Mouse (Mus musculus) kidney, embryonic 16.5 days (tissue): ENCODE data around the gene Mgat4e. TPM values are rescaled to one million over a fixed set of nuclear protein-coding genes. Genes with fewer than 3 reads are reported as not detected.

Experiments
- ATAC-seq: fragments of 200-750 bp; cut with Nextera tagmentation; 2 replicates; pipeline ENCODE4 v1.8.0; 2017; ENCODE audit warnings: moderate TSS enrichment; ENCODE audit not compliant: low FRiP score, low TSS enrichment
- H3K27ac ChIP-seq: fragments of 300-500 bp; sonication (generic); 2 replicates; pipeline ENCODE4 v1.5.1; 2014; ENCODE audit warnings: low read length
- H3K27me3 ChIP-seq: fragments of 300-500 bp; sonication (generic); 2 replicates; pipeline ENCODE4 v1.6.1; 2014; ENCODE audit warnings: low read length, control low read depth, mixed read lengths; ENCODE audit not compliant: insufficient read depth
- H3K36me3 ChIP-seq: fragments of 300-500 bp; sonication (generic); 2 replicates; pipeline ENCODE4 v1.6.1; 2014; ENCODE audit warnings: low read length, control low read depth, mixed read lengths; ENCODE audit not compliant: insufficient read depth
- H3K4me1 ChIP-seq: fragments of 300-500 bp; sonication (generic); 2 replicates; pipeline ENCODE4 v1.6.1; 2014; ENCODE audit warnings: low read length, control low read depth, mixed read lengths; ENCODE audit not compliant: insufficient read depth
- H3K4me2 ChIP-seq: fragments of 300-500 bp; sonication (generic); replicated peaks from 2 replicates; pipeline ENCODE4 v1.6.1; 2014; ENCODE audit warnings: low read depth, low read length
- H3K4me3 ChIP-seq: fragments of 300-500 bp; sonication (generic); 2 replicates; pipeline ENCODE4 v1.5.1; 2014; ENCODE audit warnings: mild to moderate bottlenecking, low read length
- H3K9ac ChIP-seq: fragments of 300-500 bp; sonication (generic); replicated peaks from 2 replicates; pipeline ENCODE4 v1.6.1; 2014; ENCODE audit warnings: low read length
- H3K9me3 ChIP-seq: fragments of 300-500 bp; sonication (generic); 2 replicates; pipeline ENCODE4 v1.6.1; 2016; ENCODE audit warnings: low read length, control low read depth
- WGBS: fragments of 180-500 bp; shearing (Covaris S2); extraction: QIAGEN DNeasy Blood & Tissue Kit; methylation state at CpG from one replicate; pipeline ENCODE4 v1.1.7; 2014; 5-methylcytosine and 5-hydroxymethylcytosine counted together
- polyA plus RNA-seq: library from polyadenylated mRNA; unstranded; fragments of >200 nt; fragmentation: Nextera tagmentation; extraction: Ambion mirVana; gene quantifications from 2 replicates; pipeline ENCODE4 v1.2.1, GENCODE M21; 2015

Gene Mgat4e
- polyA plus RNA-seq, 1 experiment from 2014 or later: not detected

DNA sequence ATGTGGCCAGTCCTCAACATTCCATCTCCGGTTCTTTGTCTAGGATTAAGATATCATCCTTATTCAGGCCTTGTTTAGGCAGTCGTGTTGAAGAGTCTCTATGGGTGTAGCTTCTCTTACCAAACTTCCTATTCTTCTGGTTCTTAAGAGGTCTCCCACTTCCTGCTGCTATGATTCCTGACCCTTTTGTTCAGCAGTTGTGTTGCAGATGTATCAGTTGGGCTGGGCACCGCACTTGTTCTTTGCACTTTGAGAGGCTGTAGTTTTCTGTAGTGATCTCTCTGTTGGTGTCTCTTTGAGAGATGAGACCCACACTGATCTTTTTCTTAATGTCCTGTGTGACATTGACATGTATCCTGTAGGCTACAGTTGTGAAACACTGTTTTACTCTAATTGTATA is 21.1 kb upstream of the Mgat4e start:
- Histone ChIP-seq H3K36me3 (no peaks in the 10 kb centered on the region), H3K9ac (no peak overlapping the region), H3K4me1 (peaks cover 8% of the 10 kb centered on the region), H3K9me3 (no peaks in the 10 kb centered on the region), H3K4me3 (no peak overlapping the region), H3K27ac (no peak overlapping the region), H3K27me3 (no peaks in the 10 kb centered on the region), H3K4me2 (no peak overlapping the region)
- ATAC-seq: no peak
- WGBS: 80% methylated on average over 3 of the region's 3 CpGs

DNA sequence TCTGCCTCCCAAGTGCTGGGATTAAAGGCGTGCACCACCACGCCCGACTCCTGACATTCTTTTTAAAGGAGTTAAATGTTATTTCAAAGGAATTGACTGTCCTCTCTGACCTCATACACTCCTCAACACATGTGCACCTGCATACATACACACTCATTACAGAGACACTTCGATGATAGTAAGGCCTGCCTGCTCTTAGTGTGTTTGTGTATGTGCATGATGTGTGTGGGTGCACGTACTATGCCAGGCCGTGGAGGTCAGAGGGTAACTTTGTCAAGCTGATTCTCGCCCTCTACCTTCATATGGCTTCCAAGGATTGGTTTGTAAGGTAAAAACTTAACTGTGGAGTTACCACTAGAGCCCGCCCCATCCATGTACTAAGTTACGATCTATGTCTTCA is 20.7 kb upstream of the Mgat4e start:
- Histone ChIP-seq H3K27ac (no peak overlapping the region), H3K4me3 (no peak overlapping the region), H3K36me3 (no peaks in the 10 kb centered on the region), H3K27me3 (no peaks in the 10 kb centered on the region), H3K9me3 (no peaks in the 10 kb centered on the region), H3K9ac (no peak overlapping the region), H3K4me1 (peaks cover 12% of the 10 kb centered on the region), H3K4me2 (no peak overlapping the region)
- WGBS: 91% methylated on average over 9 of the region's 9 CpGs
- ATAC-seq: no peak

DNA sequence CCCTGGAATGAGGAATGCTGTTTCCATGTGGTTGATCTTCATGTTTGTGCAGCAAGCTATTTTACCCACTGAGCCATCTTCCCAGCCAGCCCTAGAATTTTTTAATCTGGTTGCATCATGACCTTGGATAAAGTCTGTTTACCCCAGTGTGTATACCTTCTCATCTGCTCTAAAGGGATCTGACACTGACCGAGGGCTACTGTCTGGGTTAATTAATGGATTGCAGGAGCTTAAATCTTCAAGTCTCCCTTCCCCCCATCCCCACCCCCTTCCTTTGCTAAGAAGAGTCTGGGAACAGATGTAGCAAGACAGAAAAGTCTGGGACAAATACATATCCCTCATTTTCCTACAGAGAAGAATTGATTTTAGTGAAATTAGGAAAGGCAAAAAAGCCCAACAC is 18.0 kb upstream of the Mgat4e start:
- H3K4me3 ChIP-seq: no peak overlapping the region
- no peak overlapping the region for H3K4me2 ChIP-seq
- H3K27me3 ChIP-seq: no peaks in the 10 kb centered on the region
- H3K27ac ChIP-seq: no peak overlapping the region
- no peak overlapping the region for H3K9ac ChIP-seq
- 30% methylated on average over 1 of the region's 1 CpGs for WGBS
- H3K4me1 ChIP-seq: peaks cover 18% of the 10 kb centered on the region
- no peak for ATAC-seq
- no peaks in the 10 kb centered on the region for H3K36me3 ChIP-seq
- H3K9me3 ChIP-seq: no peaks in the 10 kb centered on the region

DNA sequence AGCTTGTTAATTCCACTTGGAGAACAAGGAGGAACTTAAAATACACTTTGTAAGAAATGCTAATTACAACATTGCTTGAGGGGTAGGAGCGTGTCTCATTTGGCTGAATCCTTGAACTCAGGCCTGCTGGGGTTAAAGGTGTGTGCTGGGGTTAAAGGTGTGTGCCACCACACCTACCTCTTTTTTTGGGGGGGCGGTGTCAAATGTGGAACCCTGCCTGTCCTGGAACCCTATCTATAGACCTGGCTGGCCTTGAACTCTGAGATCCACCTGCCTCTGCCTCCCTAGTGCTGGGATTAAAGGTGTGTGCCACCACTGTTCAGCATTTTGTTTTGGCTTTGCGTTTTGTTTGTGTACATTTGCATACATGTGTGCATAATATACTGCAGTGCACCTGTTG is 14.2 kb upstream of the Mgat4e start:
- no peak overlapping the region for H3K27ac ChIP-seq
- H3K36me3 ChIP-seq: no peaks in the 10 kb centered on the region
- H3K4me3 ChIP-seq: no peak overlapping the region
- H3K9me3 ChIP-seq: no peaks in the 10 kb centered on the region
- no peak overlapping the region for H3K4me2 ChIP-seq
- ATAC-seq: no peak
- H3K4me1 ChIP-seq: peaks cover 30% of the 10 kb centered on the region
- whole genome bisulfite sequencing: 91% methylated on average over 3 of the region's 3 CpGs
- H3K9ac ChIP-seq: no peak overlapping the region
- no peaks in the 10 kb centered on the region for H3K27me3 ChIP-seq

DNA sequence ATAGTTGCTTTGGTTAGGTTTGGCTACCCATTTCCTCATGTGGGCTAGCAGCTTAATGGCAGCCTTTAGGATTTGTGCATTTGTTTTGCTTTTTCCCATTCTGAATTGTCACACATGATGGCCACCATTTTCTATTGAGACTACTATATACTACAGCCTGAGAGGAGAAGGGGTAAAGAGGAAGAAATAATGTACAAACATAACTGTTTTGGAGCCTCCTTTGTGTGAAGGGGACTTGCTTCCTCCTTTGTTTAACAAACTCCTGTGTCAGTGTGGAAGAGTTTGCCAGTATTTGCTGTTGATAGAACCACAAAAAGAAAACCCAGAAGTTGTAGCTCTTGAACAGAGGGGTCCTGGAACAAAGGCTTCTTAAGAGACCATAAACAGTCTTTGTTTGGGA is 13.0 kb upstream of the Mgat4e start:
- no peak for ATAC-seq
- 0 out of 2 replicates have a peak overlapping the region, but pooled peaks have one; percentile 26 for H3K27ac ChIP-seq
- H3K36me3 ChIP-seq: no peaks in the 10 kb centered on the region
- H3K9ac ChIP-seq: peak overlapping the region; percentile 46
- peak overlapping the region; percentile 100; the same call in 1 of the 2 replicates for H3K4me3 ChIP-seq
- H3K9me3 ChIP-seq: no peaks in the 10 kb centered on the region
- peaks cover 32% of the 10 kb centered on the region for H3K4me1 ChIP-seq
- no peaks in the 10 kb centered on the region for H3K27me3 ChIP-seq
- H3K4me2 ChIP-seq: peak overlapping the region; percentile 76

DNA sequence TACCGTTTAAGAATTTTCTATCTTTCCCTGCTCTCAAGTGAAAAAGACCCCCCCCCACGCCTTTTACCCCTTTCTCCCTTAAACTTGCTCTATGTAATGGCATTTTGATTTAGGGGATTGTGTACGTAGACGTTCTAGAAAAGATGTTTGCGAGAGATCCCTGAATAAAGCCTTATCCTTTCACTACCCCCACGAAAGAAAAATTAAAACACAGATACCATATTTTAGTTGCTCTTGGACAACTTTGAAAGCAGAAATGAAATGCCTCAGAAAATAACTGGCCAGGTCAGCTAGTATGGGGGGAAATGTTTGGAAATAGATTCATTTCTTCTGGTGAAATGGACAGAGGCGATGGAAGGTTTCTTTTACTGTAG is 12.3 kb upstream of the Mgat4e start:
- whole genome bisulfite sequencing: 9% methylated on average over 7 of the region's 7 CpGs

DNA sequence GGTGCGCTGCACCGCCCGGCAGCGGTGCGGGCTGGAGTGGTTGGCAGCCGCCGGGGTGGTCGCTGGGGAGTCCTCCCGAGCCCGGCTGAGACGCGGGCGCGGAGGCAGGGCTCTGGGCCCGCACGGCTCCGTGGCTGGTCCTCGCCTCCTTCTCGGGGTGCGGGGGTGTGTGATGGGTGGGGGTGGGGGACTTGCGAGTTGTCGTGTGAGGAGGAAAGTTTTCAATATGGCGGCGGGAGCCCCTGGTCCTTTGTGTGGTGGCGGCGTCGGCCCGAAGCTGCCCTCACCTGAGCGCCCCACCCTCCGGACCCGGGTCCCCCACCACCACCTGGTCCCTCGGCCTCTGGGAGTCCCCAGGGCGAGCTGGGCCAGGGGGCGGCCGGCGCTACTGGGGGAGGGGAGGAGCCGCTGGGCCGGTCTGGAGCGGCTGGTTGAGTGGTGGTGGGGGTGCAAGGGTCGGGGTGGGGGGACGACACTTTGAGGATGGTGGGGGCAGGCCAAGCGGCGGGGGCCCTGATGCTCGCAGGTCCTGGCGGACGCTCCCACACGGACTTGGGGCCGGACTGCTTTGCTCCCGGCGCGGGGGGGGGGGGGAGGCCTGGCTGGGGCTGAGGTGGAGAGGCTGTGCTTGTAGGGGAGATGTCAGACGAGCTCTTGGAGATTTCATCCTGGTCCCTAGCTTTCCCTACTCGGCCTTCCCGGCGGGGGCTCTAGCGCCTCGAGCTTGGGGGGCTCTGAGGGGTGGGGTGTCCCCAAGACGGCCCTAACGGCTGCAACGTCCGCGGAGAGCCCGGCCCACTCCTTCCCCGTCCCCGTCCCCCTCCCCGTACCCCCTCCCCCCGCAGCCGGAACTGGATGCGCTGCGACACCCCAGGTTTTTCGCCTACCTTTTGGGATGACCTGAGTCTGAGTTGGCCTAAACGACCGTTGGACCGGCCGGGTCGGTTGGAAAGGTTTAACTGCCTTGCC is 11.6 kb upstream of the Mgat4e start:
- H3K9me3 ChIP-seq: no peaks in the 10 kb centered on the region
- no peaks in the 10 kb centered on the region for H3K36me3 ChIP-seq
- peak overlapping the region; percentile 89 for H3K27ac ChIP-seq
- peak overlapping the region; percentile 76 for H3K4me2 ChIP-seq
- peak overlapping the region; percentile 99 for H3K9ac ChIP-seq
- H3K4me1 ChIP-seq: peaks cover 34% of the 10 kb centered on the region
- H3K27me3 ChIP-seq: no peaks in the 10 kb centered on the region
- peak overlapping the region; percentile 100 for H3K4me3 ChIP-seq
- 0 out of 2 replicates have a peak, but pooled peaks have one; percentile 28 for ATAC-seq
- under 1% methylated on average over 54 of the region's 76 CpGs for WGBS

More for the DNA sequence above, 12.3 kb upstream of the Mgat4e start:
- no peaks in the 10 kb centered on the region for H3K27me3 ChIP-seq
- H3K36me3 ChIP-seq: no peaks in the 10 kb centered on the region
- H3K9me3 ChIP-seq: no peaks in the 10 kb centered on the region
- H3K27ac ChIP-seq: peak overlapping the region; percentile 89
- peak overlapping the region; percentile 100 for H3K4me3 ChIP-seq
- ATAC-seq: no peak
- peak overlapping the region; percentile 99 for H3K9ac ChIP-seq
- peaks cover 36% of the 10 kb centered on the region for H3K4me1 ChIP-seq
- H3K4me2 ChIP-seq: peak overlapping the region; percentile 76

DNA sequence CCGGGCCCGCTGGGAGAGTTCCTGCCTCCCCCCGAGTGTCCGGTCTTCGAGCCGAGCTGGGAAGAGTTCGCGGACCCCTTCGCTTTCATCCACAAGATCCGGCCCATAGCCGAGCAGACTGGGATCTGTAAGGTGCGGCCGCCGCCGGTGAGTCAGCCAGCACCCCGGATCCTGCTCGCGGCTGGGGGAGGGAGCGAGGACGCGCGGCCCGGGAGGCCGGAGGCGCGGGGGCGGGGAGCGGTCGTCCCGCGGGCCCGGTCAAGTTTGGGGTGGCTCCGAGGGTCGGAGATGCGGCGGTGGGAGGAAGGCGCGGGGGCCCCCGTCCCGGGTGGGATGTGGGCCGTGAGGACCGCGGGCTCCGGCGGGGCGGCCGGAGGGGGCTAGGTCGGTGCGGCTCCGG is 10.9 kb upstream of the Mgat4e start:
- 0 out of 2 replicates have a peak, but pooled peaks have one; percentile 8 for ATAC-seq
- H3K36me3 ChIP-seq: no peaks in the 10 kb centered on the region
- H3K9ac ChIP-seq: peak overlapping the region; percentile 99
- 0% methylated on average over 33 of the region's 50 CpGs for WGBS
- H3K4me1 ChIP-seq: peaks cover 34% of the 10 kb centered on the region
- H3K4me2 ChIP-seq: peak overlapping the region; percentile 76
- H3K27me3 ChIP-seq: no peaks in the 10 kb centered on the region
- peak overlapping the region; percentile 100 for H3K4me3 ChIP-seq
- H3K27ac ChIP-seq: peak overlapping the region; percentile 89
- no peaks in the 10 kb centered on the region for H3K9me3 ChIP-seq

DNA sequence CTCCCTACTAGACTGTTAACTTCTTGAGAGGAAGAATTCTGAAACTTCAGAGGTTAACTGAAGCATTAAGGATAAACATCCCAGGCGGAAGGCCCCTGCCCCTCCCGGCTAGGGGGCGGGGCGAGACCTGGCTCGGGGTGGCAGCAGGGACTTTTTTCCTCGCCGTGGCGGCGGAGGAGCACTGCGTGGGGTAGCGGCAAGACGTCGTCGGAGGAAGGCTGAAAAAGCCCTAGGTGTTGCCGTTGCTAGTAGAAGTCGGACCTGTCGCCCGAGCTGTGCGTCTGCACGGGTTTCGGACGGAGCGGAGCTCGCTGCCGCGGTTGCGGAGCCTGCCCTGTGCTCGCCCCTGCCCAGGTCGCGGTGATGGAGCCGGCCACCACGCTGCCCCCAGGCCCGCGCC is 10.5 kb upstream of the Mgat4e start, which contains the start of gene Kdm5b:
Gene Kdm5b, plus strand, starts transcription at position 196 of the 400 bp plus-strand sequence.
- H3K4me3 ChIP-seq: peak within 1 kb of the TSS; percentile 100
- 0 out of 2 replicates have a peak, but pooled peaks have one; percentile 7 for ATAC-seq
- under 1% methylated on average over 34 of the region's 34 CpGs for WGBS

DNA sequence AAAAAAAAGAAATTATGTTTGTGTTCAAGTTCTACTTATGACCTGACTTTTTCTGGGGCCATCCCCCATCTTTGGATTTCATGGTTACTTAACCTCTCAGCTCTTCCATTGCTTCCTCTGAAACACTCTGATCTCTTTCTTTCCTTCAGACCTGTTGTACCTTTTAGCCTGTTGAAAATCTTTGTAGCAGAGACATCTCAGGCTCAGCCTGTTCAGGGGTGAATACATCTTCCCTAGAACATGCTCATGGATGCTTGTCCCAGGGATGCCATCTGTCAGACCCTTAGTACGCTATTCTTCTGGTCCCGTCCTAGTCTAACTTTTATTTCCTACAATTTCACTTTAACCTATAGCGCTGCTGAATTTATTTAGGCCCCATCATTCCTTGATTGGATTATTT is 9.7 kb upstream of the Mgat4e start:
- H3K4me1 ChIP-seq: peaks cover 37% of the 10 kb centered on the region
- H3K36me3 ChIP-seq: no peaks in the 10 kb centered on the region
- no peaks in the 10 kb centered on the region for H3K27me3 ChIP-seq
- H3K9ac ChIP-seq: no peak overlapping the region
- H3K4me2 ChIP-seq: no peak overlapping the region
- no peak overlapping the region for H3K4me3 ChIP-seq
- no peaks in the 10 kb centered on the region for H3K9me3 ChIP-seq
- no peak for ATAC-seq
- WGBS: 79% methylated on average over 3 of the region's 3 CpGs
- H3K27ac ChIP-seq: peak overlapping the region; percentile 89

More for the DNA sequence above, 10.5 kb upstream of the Mgat4e start, which contains the start of gene Kdm5b:
- H3K4me1 ChIP-seq: peaks cover 34% of the 10 kb centered on the region
- H3K4me2 ChIP-seq: peak within 1 kb of the TSS; percentile 76
- H3K9ac ChIP-seq: peak within 1 kb of the TSS; percentile 99
- H3K36me3 ChIP-seq: no peaks in the 10 kb centered on the region
- peak within 1 kb of the TSS; percentile 89 for H3K27ac ChIP-seq
- H3K9me3 ChIP-seq: no peaks in the 10 kb centered on the region
- no peaks in the 10 kb centered on the region for H3K27me3 ChIP-seq
